Mouse (Mus musculus): ENCODE results near the gene Ubqln5.

Gene Ubqln5

DNA sequence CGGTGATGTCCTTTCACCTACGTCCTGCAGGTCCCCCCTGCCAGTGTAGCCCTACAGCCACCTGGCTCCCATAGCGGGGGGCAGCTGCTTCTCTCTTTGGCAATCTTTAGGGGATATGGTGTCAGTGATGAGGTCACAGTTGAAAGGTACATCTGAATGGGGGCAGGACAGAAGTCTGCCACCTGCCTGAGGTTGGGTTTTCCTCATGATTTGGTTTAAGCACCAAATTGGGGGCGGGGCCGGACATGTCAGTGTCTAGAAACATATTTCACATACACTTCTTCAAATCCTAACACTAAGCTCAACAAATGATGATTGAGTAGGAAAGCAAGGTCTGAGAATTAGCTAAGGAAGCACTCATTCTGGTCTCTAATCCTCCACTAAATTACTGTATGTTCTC lies at the start of gene Ubqln5:
Ubqln5 (minus strand) TSS at position 101 of the 400 bp plus-strand sequence.
- DNase-seq (ENCODE audit: low read depth, low spot score): no peak

DNA sequence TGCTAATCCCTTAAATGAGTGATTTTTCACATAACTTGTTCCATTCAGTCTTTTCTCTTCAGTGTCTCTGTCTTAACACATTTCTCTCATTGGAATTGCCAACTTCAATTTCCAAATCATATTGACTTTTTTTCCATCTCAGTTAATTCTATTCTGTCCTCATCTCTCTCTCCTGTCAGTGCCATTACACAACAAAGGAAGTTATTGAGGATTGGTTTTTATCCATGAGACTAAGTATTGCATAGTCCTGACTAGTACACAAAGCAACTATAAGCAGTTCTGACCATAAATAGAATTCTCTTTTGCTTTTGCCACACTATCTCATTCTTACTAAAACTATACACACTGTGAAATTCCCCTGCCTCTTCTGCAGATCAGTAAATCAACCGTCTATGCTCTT lies 49.4 kb upstream of the Ubqln5 start:
- no peak for DNase-seq (ENCODE audit: low read depth, low spot score)

DNA sequence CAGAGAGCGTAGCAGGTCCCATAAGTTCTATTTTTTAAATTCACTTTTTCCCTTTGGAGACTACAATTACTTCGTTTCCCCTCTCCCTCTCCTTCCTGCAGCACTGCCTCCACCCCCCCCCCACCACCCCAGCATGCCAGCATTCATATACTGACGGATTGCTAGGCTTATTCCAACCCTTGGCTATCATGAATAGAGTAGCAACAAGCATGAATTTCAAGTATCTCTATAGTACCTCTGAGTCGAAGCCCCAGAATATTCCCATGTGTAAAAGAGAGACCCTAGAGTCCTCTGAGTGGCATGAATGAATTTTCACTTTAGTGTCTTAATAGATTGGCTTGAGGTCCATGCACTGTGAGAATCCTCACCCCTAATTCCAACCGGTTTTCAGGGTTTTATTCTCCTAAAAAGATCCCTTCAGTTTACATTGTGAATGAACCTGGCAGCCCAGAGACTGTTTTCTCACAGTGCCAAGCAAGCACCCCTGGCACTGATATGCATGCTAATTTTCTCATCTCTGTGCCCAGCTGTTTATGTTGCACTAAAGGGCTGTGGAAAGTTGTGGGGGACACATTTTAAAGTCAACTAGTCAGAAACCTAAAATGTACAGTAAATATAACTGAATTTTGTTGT lies 48.9 kb upstream of the Ubqln5 start:
- DNase-seq (ENCODE audit: low read depth, low spot score): no peak

DNA sequence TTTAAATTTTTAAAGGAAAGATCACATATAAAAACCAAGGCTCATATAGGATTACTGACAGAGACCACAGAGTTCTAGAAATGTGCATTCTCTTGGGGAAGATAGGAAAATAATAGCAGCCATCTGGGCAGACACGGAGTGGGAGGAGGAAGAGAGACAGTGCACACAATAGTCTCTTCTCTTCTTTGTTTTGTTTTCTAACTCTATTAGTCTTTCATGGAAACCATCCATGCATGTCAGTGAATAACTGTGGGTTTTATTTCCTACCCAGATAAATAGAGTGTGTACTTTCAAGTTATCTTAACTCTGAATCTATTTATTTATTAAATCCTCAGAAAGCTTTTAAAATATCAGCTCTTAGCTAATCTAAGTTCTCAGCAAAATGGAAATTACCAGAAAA lies 45.5 kb upstream of the Ubqln5 start:
- DNase-seq (ENCODE audit: low read depth, low spot score): no peak

DNA sequence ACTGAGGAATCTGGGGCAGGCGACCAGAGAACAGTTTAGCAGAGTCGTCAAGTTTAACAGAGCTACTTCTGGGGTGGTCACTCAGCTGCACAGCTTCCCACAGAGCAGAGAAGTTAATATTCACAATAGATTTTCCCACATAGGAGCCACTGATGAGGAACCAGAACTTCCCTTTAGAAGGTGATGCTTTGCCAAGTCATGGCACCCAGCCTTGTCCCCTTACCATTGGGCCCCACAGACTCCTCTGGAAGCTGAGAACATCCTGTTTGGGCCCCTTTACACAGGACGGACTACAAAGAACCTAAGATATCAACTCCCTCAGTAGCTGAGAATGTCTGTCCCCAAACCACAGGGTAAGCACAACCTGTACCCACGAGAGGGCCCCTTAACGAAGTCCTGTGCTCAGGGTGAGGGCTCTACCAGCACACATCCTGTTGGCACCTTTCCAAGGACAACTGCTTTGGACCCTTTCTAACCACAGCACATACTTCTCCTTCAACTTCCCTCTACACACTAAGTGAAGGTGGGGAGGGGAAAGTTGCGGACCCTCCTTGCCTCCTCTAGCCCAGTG lies 40.1 kb upstream of the Ubqln5 start:
- no peak for DNase-seq (ENCODE audit: low read depth, low spot score)

DNA sequence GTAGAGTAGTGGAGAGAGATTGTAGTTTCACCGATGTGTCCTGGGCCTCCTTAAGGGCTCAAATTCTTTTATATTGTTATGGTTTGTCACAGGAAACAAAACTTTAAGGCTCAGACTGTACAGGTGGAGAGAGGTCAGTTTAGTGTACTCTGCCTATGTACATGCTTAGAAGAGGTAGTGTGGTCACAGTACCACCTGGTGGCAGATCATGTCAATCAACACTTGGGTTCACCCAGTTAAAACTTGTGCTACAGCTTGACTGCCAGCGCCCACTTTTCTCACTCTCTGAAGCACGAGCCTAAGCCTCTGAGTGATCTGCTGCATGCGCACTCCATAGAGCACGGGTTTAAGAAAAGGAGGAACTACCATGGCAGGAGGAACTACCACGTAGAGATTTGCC lies 37.5 kb upstream of the Ubqln5 start:
- no peak for DNase-seq (ENCODE audit: low read depth, low spot score)

DNA sequence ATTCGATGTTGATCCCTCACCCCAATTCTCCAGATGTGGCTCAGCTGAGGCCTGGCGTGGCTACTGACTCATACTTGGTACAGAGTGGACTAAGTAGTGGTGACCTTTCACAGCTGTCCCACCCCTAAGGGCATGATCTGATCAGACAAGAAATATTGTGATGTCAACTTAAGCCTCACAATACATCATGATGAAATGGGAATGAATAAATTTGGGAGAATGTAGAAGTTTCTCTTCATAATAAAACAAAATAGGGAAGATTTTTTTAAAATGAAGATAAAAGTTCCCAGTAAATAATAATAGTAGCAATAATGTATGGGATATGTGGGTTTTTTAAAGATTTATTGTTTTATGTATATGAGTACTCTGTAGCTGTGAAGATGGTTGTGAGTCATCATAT lies 20.8 kb upstream of the Ubqln5 start, which contains the start of gene Ubqlnl:
Ubqlnl (minus strand) TSS at position 101 of the 400 bp plus-strand sequence.
- no peak for DNase-seq (ENCODE audit: low read depth, low spot score)

DNA sequence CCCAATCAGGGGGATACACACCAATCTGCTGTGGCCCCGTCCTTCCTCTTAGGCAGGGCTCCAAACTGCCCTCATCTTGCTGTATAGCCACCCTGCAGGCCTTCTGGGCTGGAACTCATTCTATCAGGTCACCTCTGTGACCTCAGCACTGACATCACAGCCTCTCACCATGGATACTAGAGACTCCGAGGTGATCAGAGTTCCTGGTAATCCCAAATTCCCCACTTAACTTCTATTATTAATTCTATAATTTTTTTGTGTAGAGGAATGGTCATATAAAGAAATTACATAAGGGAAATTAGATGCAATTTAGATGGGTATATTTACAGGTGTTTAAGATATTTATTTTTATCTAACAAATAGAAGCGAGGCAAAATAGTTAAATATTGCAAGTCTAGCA lies 13.6 kb upstream of the Ubqln5 start, which contains the start of gene Ubqln3:
Ubqln3 (minus strand) TSS at position 101 of the 400 bp plus-strand sequence.
- no peak for DNase-seq (ENCODE audit: low read depth, low spot score)

DNA sequence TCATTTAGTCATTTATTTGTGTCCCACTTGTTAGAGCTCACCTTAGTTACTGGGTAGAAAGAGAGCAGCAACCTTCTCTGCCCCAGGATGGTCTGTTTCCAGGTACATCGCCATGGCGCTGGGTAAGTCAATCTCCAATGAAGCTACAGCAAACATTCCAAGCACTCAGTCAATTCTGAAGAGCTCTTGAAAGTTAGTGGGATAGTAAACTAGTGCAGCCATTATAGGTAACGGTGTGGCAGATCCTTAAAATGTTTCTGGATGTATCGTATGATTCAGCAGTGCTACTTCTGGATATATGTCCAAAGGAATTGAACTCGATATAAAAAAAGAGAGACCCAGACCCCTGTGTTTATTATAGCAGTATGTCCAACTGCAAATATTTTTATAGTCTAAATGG lies 7.7 kb upstream of the Ubqln5 start, which contains the start of gene Olfr643:
Olfr643 (minus strand) TSS at position 101 of the 400 bp plus-strand sequence.
- DNase-seq (ENCODE audit: low read depth, low spot score): no peak

DNA sequence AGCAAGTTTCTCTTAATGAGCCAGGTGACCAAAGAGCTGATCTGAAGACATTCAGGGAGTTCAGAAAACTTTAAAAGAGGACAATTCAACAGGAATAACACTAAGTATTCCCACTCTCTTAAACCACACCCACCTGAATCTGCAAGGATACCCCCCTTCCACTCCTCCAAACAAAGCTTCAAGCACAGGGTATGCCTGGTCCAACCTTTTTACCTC lies 25.0 kb downstream of the Ubqln5 start, which contains the start of gene Olfr646:
Olfr646 (plus strand) TSS at position 117 of the 216 bp plus-strand sequence.
- no peak for DNase-seq (ENCODE audit: low read depth, low spot score)

DNA sequence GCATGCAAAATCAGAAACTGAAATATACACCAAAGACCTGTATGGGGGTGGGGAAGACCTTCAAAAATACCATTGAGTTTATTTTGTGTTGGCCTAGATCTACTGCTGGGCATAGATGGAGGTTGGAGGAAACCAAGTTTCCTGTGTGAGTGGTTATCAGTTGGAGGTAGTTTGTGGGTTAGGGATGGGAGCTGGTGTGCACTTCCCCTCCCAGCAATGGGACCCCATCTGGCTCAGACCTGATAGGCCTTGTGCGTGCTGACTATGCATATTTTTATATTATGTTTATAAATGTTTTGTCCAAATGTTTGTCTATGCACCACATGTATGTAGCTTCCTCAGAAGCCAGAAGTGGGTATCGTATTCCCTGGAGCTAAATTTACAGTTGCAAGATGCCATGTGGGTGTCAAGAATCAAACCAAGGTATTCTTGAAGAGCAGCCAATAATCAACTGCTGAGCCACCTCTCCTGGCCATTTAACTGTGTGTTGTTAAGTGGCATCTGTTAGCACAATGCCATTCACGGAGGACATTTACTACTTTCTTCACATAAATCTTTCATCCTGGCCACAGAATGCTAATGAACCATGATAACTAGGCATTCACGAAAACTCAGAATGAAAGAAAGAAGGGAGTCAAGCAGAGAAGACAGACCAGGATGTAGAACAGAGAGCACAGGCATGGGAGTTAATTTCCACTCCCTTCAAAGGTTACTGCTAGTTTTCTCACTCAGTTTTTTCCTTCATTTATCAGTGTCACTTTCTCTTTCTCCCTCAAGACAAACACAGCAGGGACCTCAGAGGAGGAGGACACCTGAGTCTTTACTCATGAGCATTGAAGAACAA lies 25.5 kb downstream of the Ubqln5 start:
- DNase-seq (ENCODE audit: low read depth, low spot score): no peak

DNA sequence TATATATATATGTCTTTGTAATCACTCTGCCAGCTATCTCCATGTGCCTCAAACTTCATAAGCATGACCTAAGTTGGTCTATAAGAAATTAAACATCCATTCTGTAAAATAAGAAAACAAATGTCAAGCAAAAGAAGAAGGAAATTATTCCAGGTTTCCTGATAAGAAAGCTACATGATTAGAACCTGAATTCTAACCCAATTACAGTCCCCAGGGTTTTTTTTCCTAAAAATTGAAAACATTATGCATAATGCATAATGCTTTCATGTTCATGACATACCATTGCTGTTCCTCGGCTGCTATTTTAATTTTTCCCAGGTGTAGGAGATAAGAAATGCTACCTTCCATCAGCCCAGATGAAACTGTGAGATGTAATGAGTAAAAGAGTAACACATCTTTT lies 44.3 kb downstream of the Ubqln5 start, which contains the start of gene Olfr645:
Olfr645 (minus strand) TSS at position 101 of the 400 bp plus-strand sequence.
- no peak for DNase-seq (ENCODE audit: low read depth, low spot score)
